ENCODE assay signal across 17 mouse cellular contexts in the genomic region with DNA sequence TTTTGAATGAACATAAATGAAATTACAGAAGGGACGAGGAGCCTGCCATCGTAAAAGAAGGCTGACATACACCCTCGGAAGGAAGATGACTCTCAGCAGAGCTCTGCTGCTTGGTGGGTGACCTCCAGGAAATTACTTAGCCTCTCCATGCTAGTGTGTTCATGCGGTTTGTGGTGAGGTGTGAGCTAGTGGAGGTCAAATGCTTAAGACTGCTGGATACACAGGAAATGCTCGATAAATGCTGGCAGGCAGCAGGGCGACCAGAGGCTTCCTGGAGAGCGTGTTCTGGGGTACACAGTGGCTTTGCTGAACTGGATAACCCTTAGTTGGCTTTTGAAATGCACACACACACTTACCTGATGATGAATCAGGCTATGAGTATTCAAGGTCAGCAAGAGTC. TPM values are rescaled to one million over a fixed set of nuclear protein-coding genes. Genes with fewer than 3 reads are reported as not detected.
"Had no signal": no experiment of that assay in that cellular context is flagged by ENCODE, and none has a peak within 500 bp of the region (broad histone marks: within the 10 kb centered on the region; RNA-seq: fewer than 3 reads in every experiment).

No protein-coding gene starts in this region.

- H3K9me3 ChIP-seq: limb, embryonic 10.5 days; limb, embryonic 13.5 days; liver, embryonic 15.5 days had no signal

- H3K36me3 ChIP-seq: liver, embryonic 15.5 days had no signal

- H3K27me3 ChIP-seq: limb, embryonic 13.5 days; liver, embryonic 15.5 days had no signal

- H3K9ac ChIP-seq: limb, embryonic 13.5 days; liver, embryonic 15.5 days had no signal

- H3K4me1 ChIP-seq: limb, embryonic 13.5 days had no signal

- H3K27ac ChIP-seq: limb, embryonic 10.5 days; limb, embryonic 13.5 days; liver, embryonic 15.5 days had no signal

- H3K4me2 ChIP-seq: limb, embryonic 13.5 days; liver, embryonic 15.5 days; midbrain, embryonic 11.5 days had no signal

- H3K4me3 ChIP-seq: limb, embryonic 10.5 days; limb, embryonic 13.5 days; liver, embryonic 15.5 days had no signal

- DNase-seq: kidney, adult 11 months; kidney, adult 9 months; kidney, postnatal 14 days; kidney, postnatal 4 days; layer of hippocampus, adult 9-11 months; lung, adult 2 months; lung, postnatal 14 days; lung, postnatal 4 days; midbrain, embryonic 14.5 days; thymus, adult 2 months; thymus, postnatal 14 days; thymus, postnatal 4 days had no signal

RNA-seq across cellular contexts. Expression of gene Dmc1, which starts 13.5 kb away (rescaled TPM):
- polyA plus RNA-seq: liver, adult 2 months had no signal
